Mouse (Mus musculus) limb, embryonic 10.5 days (tissue): ENCODE results near the gene Slc35a1. TPM values are rescaled to one million over a fixed set of nuclear protein-coding genes. Genes with fewer than 3 reads are reported as not detected.

Experiments
- DNase-seq: peaks from one replicate; pipeline ENCODE4 v3.0.0-alpha.2; 2017; ENCODE audit warnings: low spot score
- H3K27ac ChIP-seq: fragments of 300-500 bp; sonication (generic); 2 replicates; pipeline ENCODE4 v1.5.1; 2016; ENCODE audit warnings: mild to moderate bottlenecking
- H3K27me3 ChIP-seq: fragments of 300-500 bp; sonication (generic); 2 replicates; pipeline ENCODE4 v1.6.1; 2016; ENCODE audit warnings: low read depth, mild to moderate bottlenecking; ENCODE audit not compliant: poor library complexity, severe bottlenecking
- H3K36me3 ChIP-seq: fragments of 300-500 bp; sonication (generic); 2 replicates; pipeline ENCODE4 v1.6.1; 2016; ENCODE audit warnings: mild to moderate bottlenecking, moderate library complexity
- H3K4me1 ChIP-seq: fragments of 300-500 bp; sonication (generic); 2 replicates; pipeline ENCODE4 v1.6.1; 2016
- H3K4me3 ChIP-seq: fragments of 300-500 bp; sonication (generic); 2 replicates; pipeline ENCODE4 v1.5.1; 2016; ENCODE audit warnings: mild to moderate bottlenecking, moderate library complexity
- H3K9me3 ChIP-seq: fragments of 300-500 bp; sonication (generic); replicated peaks from 2 replicates; pipeline ENCODE4 v1.6.1; 2016; ENCODE audit warnings: mild to moderate bottlenecking
- WGBS: fragments of 180-500 bp; shearing (Covaris S2); methylation state at CpG from one replicate; pipeline ENCODE4 v1.1.7; 2016; 5-methylcytosine and 5-hydroxymethylcytosine counted together
- polyA plus RNA-seq: library from polyadenylated mRNA; unstranded; fragments of >200 nt; fragmentation: Nextera tagmentation; extraction: Ambion mirVana; gene quantifications from 2 replicates; pipeline ENCODE4 v1.2.1, GENCODE M21; 2016

Slc35a1 gene
- polyA plus RNA-seq, 1 experiment from 2014 or later: 57.5 TPM

- Histone ChIP-seq H3K4me3 (no peak overlapping the region), H3K27ac (no peak overlapping the region), H3K27me3 (no peaks in the 10 kb centered on the region), H3K4me1 (no peaks in the 10 kb centered on the region), H3K9me3 (no peaks in the 10 kb centered on the region), H3K36me3 (peaks cover 38% of the 10 kb centered on the region)
- WGBS: 92% methylated on average over 4 of the region's 4 CpGs
- no peak for DNase-seq
These were observed 49.4 kb downstream of the Slc35a1 start for GRCm38 (mm10) chr4:34637851-34638250.

- no peak overlapping the region for H3K4me3 ChIP-seq
These were observed 49.9 kb downstream of the Slc35a1 start for GRCm38 (mm10) chr4:34637386-34637785.

GRCm38 (mm10) chr4:34636036-34636435 is 51.2 kb downstream of the Slc35a1 start:
- WGBS: 94% methylated on average over 5 of the region's 5 CpGs
- Histone ChIP-seq H3K36me3 (peaks cover 40% of the 10 kb centered on the region), H3K4me3 (no peak overlapping the region), H3K4me1 (no peaks in the 10 kb centered on the region), H3K27me3 (no peaks in the 10 kb centered on the region), H3K9me3 (no peaks in the 10 kb centered on the region), H3K27ac (no peak overlapping the region)
- no peak for DNase-seq

More at GRCm38 (mm10) chr4:34637386-34637785, 49.9 kb downstream of the Slc35a1 start:
- H3K27ac ChIP-seq: no peak overlapping the region
- no peaks in the 10 kb centered on the region for H3K4me1 ChIP-seq
- H3K36me3 ChIP-seq: peaks cover 37% of the 10 kb centered on the region
- no peaks in the 10 kb centered on the region for H3K9me3 ChIP-seq
- no peaks in the 10 kb centered on the region for H3K27me3 ChIP-seq
- 93% methylated on average over 7 of the region's 7 CpGs for WGBS
- DNase-seq: no peak

- no peaks in the 10 kb centered on the region for H3K4me1 ChIP-seq
- 96% methylated on average over 7 of the region's 7 CpGs for WGBS
- H3K4me3 ChIP-seq: no peak overlapping the region
- H3K36me3 ChIP-seq: peaks cover 40% of the 10 kb centered on the region
- H3K9me3 ChIP-seq: no peaks in the 10 kb centered on the region
- DNase-seq: no peak
- H3K27me3 ChIP-seq: no peaks in the 10 kb centered on the region
- no peak overlapping the region for H3K27ac ChIP-seq
These were observed 53.1 kb downstream of the Slc35a1 start for GRCm38 (mm10) chr4:34634129-34634528.

- H3K9me3 ChIP-seq: no peaks in the 10 kb centered on the region
- no peak overlapping the region for H3K27ac ChIP-seq
- WGBS: 95% methylated on average over 1 of the region's 1 CpGs
- H3K4me3 ChIP-seq: no peak overlapping the region
- no peaks in the 10 kb centered on the region for H3K27me3 ChIP-seq
- peaks cover 69% of the 10 kb centered on the region for H3K36me3 ChIP-seq
- no peaks in the 10 kb centered on the region for H3K4me1 ChIP-seq
- no peak for DNase-seq
These were observed 57.3 kb downstream of the Slc35a1 start for GRCm38 (mm10) chr4:34629956-34630355.

GRCm38 (mm10) chr4:34626401-34626800 is 60.8 kb downstream of the Slc35a1 start:
- no peaks in the 10 kb centered on the region for H3K4me1 ChIP-seq
- no peak overlapping the region for H3K27ac ChIP-seq
- H3K27me3 ChIP-seq: no peaks in the 10 kb centered on the region
- H3K4me3 ChIP-seq: no peak overlapping the region
- no peak for DNase-seq
- H3K36me3 ChIP-seq: peaks cover 71% of the 10 kb centered on the region
- WGBS: 92% methylated on average over 6 of the region's 6 CpGs
- no peaks in the 10 kb centered on the region for H3K9me3 ChIP-seq

GRCm38 (mm10) chr4:34625556-34625955 is 61.7 kb downstream of the Slc35a1 start:
- H3K36me3 ChIP-seq: peaks cover 64% of the 10 kb centered on the region
- no peaks in the 10 kb centered on the region for H3K27me3 ChIP-seq
- WGBS: 86% methylated on average over 4 of the region's 4 CpGs
- DNase-seq: no peak
- no peak overlapping the region for H3K27ac ChIP-seq
- no peak overlapping the region for H3K4me3 ChIP-seq
- no peaks in the 10 kb centered on the region for H3K9me3 ChIP-seq
- H3K4me1 ChIP-seq: no peaks in the 10 kb centered on the region

- no peak for DNase-seq
- Histone ChIP-seq H3K27ac (0 out of 2 replicates have a peak overlapping the region, but pooled peaks have one; percentile 94), H3K9me3 (no peaks in the 10 kb centered on the region), H3K4me3 (peak overlapping the region; percentile 82), H3K36me3 (peaks cover 8% of the 10 kb centered on the region; the same call in 1 of the 2 replicates), H3K4me1 (peaks cover 22% of the 10 kb centered on the region), H3K27me3 (no peaks in the 10 kb centered on the region)
- WGBS: 85% methylated on average over 8 of the region's 8 CpGs
These were observed 71.1 kb downstream of the Slc35a1 start for GRCm38 (mm10) chr4:34616146-34616545.

- Histone ChIP-seq H3K27me3 (no peaks in the 10 kb centered on the region), H3K9me3 (no peaks in the 10 kb centered on the region), H3K36me3 (peaks cover 15% of the 10 kb centered on the region), H3K27ac (peak overlapping the region; percentile 94), H3K4me1 (peaks cover 22% of the 10 kb centered on the region), H3K4me3 (peak overlapping the region; percentile 82)
- DNase-seq: no peak
- WGBS: 3% methylated on average over 13 of the region's 13 CpGs
These were observed 71.9 kb downstream of the Slc35a1 start for GRCm38 (mm10) chr4:34615303-34615702.

- peak; percentile 93 for DNase-seq
- Histone ChIP-seq H3K9me3 (no peaks in the 10 kb centered on the region), H3K27ac (peak within 1 kb of the TSS; percentile 94), H3K4me1 (peaks cover 22% of the 10 kb centered on the region), H3K4me3 (peak within 1 kb of the TSS; percentile 82), H3K36me3 (peaks cover 16% of the 10 kb centered on the region), H3K27me3 (no peaks in the 10 kb centered on the region)
- WGBS: under 1% methylated on average over 42 of the region's 42 CpGs
These were observed 72.6 kb downstream of the Slc35a1 start, which contains the start of the genes Orc3 and Rars2 for GRCm38 (mm10) chr4:34614630-34615094. Orc3 (minus strand) TSS chr4:34614944. Rars2 (plus strand) TSS chr4:34614957.

GRCm38 (mm10) chr4:34613571-34614145 is 73.6 kb downstream of the Slc35a1 start:
- H3K9me3 ChIP-seq: no peaks in the 10 kb centered on the region
- peaks cover 22% of the 10 kb centered on the region for H3K4me1 ChIP-seq
- DNase-seq: no peak
- H3K36me3 ChIP-seq: peaks cover 26% of the 10 kb centered on the region
- H3K4me3 ChIP-seq: peak overlapping the region; percentile 82
- WGBS: 73% methylated on average over 6 of the region's 6 CpGs
- peak overlapping the region; percentile 94; the same call in 1 of the 2 replicates for H3K27ac ChIP-seq
- H3K27me3 ChIP-seq: no peaks in the 10 kb centered on the region
